Mouse (Mus musculus): Measurements from ENCODE around the gene Atg5. TPM values are rescaled to one million over a fixed set of nuclear protein-coding genes. Genes with fewer than 3 reads are reported as not detected.
"Not testable (repeated sequence)": the region's sequence is repeated elsewhere in the genome, so short reads cannot be mapped to it uniquely, and the experiment has no call there.

Atg5 gene
- polyA plus RNA-seq, 1 experiment from 2014 or later: 51.6 TPM

- H3K4me3 ChIP-seq: no peak overlapping the region
- peak; percentile 92 for ATAC-seq (ENCODE audit: borderline replicate concordance, extremely low read depth, low FRiP score, low TSS enrichment)
- H3K4me1 ChIP-seq: peaks cover 20% of the 10 kb centered on the region
- H3K36me3 ChIP-seq: peaks cover 4% of the 10 kb centered on the region; the same call in 1 of the 2 replicates
- no peak overlapping the region for H3K9ac ChIP-seq
- H3K9me3 ChIP-seq: no peaks in the 10 kb centered on the region
- H3K4me2 ChIP-seq: no peak overlapping the region
- H3K27ac ChIP-seq: peak overlapping the region; percentile 87
- no peaks in the 10 kb centered on the region for H3K27me3 ChIP-seq
- WGBS: 49% methylated on average over 14 of the region's 14 CpGs
These were observed 48.4 kb downstream of the Atg5 start for GRCm38 (mm10) chr10:44316280-44317270.

- Histone ChIP-seq H3K4me2 (no peak overlapping the region), H3K9me3 (no peaks in the 10 kb centered on the region), H3K27me3 (no peaks in the 10 kb centered on the region), H3K36me3 (peaks cover 4% of the 10 kb centered on the region; the same call in 1 of the 2 replicates), H3K27ac (no peak overlapping the region; the same call in 1 of the 2 replicates), H3K4me3 (no peak overlapping the region), H3K9ac (no peak overlapping the region), H3K4me1 (peaks cover 3% of the 10 kb centered on the region; the same call in 1 of the 2 replicates)
- ATAC-seq (ENCODE audit: borderline replicate concordance, extremely low read depth, low FRiP score, low TSS enrichment): no peak
- WGBS: 41% methylated on average over 1 of the region's 1 CpGs
These were observed 54.0 kb downstream of the Atg5 start for GRCm38 (mm10) chr10:44322166-44322565.

- no peak overlapping the region for H3K4me2 ChIP-seq
- H3K9me3 ChIP-seq: no peaks in the 10 kb centered on the region
- no peak overlapping the region for H3K27ac ChIP-seq
- H3K27me3 ChIP-seq: no peaks in the 10 kb centered on the region
- no peak overlapping the region for H3K4me3 ChIP-seq
- ATAC-seq (ENCODE audit: borderline replicate concordance, extremely low read depth, low FRiP score, low TSS enrichment): no peak
- no peaks in the 10 kb centered on the region; the same call in 1 of the 2 replicates for H3K4me1 ChIP-seq
- 77% methylated on average over 9 of the region's 9 CpGs for WGBS
- no peak overlapping the region for H3K9ac ChIP-seq
- H3K36me3 ChIP-seq: peaks cover 4% of the 10 kb centered on the region; the same call in 1 of the 2 replicates
These were observed 55.1 kb downstream of the Atg5 start for GRCm38 (mm10) chr10:44323070-44323775.

GRCm38 (mm10) chr10:44323836-44324235 lies 55.7 kb downstream of the Atg5 start:
- peaks cover 4% of the 10 kb centered on the region; the same call in 1 of the 2 replicates for H3K36me3 ChIP-seq
- no peak overlapping the region for H3K9ac ChIP-seq
- H3K4me1 ChIP-seq: no peaks in the 10 kb centered on the region; the same call in 1 of the 2 replicates
- no peak overlapping the region for H3K4me3 ChIP-seq
- H3K4me2 ChIP-seq: no peak overlapping the region
- no peaks in the 10 kb centered on the region for H3K9me3 ChIP-seq
- H3K27ac ChIP-seq: no peak overlapping the region
- ATAC-seq (ENCODE audit: borderline replicate concordance, extremely low read depth, low FRiP score, low TSS enrichment): no peak
- WGBS: 89% methylated on average over 8 of the region's 8 CpGs
- no peaks in the 10 kb centered on the region for H3K27me3 ChIP-seq

- no peak for ATAC-seq (ENCODE audit: borderline replicate concordance, extremely low read depth, low FRiP score, low TSS enrichment)
- WGBS: 67% methylated on average over 13 of the region's 13 CpGs
- Histone ChIP-seq H3K27me3 (no peaks in the 10 kb centered on the region), H3K4me2 (no peak overlapping the region), H3K9me3 (no peaks in the 10 kb centered on the region), H3K27ac (no peak overlapping the region), H3K36me3 (peaks cover 4% of the 10 kb centered on the region; the same call in 1 of the 2 replicates), H3K4me3 (no peak overlapping the region), H3K9ac (no peak overlapping the region), H3K4me1 (no peaks in the 10 kb centered on the region; the same call in 1 of the 2 replicates)
These were observed 57.7 kb downstream of the Atg5 start for GRCm38 (mm10) chr10:44325551-44326500.

- no peak for ATAC-seq (ENCODE audit: borderline replicate concordance, extremely low read depth, low FRiP score, low TSS enrichment)
- Histone ChIP-seq H3K27me3 (no peaks in the 10 kb centered on the region), H3K4me2 (no peak overlapping the region), H3K9ac (no peak overlapping the region), H3K4me3 (no peak overlapping the region), H3K27ac (no peak overlapping the region), H3K36me3 (no peaks in the 10 kb centered on the region), H3K4me1 (no peaks in the 10 kb centered on the region; the same call in 1 of the 2 replicates), H3K9me3 (no peaks in the 10 kb centered on the region)
- 83% methylated on average over 9 of the region's 9 CpGs for WGBS
These were observed 58.9 kb downstream of the Atg5 start for GRCm38 (mm10) chr10:44327057-44327456.

GRCm38 (mm10) chr10:44328347-44328746 lies 60.2 kb downstream of the Atg5 start:
- ATAC-seq (ENCODE audit: borderline replicate concordance, extremely low read depth, low FRiP score, low TSS enrichment): no peak
- Histone ChIP-seq H3K36me3 (no peaks in the 10 kb centered on the region), H3K4me1 (no peaks in the 10 kb centered on the region; the same call in 1 of the 2 replicates), H3K4me3 (no peak overlapping the region), H3K9me3 (no peaks in the 10 kb centered on the region), H3K27ac (no peak overlapping the region), H3K4me2 (no peak overlapping the region), H3K9ac (no peak overlapping the region), H3K27me3 (no peaks in the 10 kb centered on the region)
- 52% methylated on average over 3 of the region's 3 CpGs for WGBS

GRCm38 (mm10) chr10:44330717-44331116 lies 62.6 kb downstream of the Atg5 start:
- H3K27ac ChIP-seq: no peak overlapping the region
- 95% methylated on average over 1 of the region's 1 CpGs for WGBS
- H3K4me3 ChIP-seq: no peak overlapping the region
- no peak overlapping the region for H3K9ac ChIP-seq
- no peaks in the 10 kb centered on the region for H3K4me1 ChIP-seq
- H3K4me2 ChIP-seq: no peak overlapping the region
- ATAC-seq (ENCODE audit: borderline replicate concordance, extremely low read depth, low FRiP score, low TSS enrichment): no peak
- H3K36me3 ChIP-seq: 0 out of 2 replicates have a peak, but pooled peaks cover under 1% of the 10 kb centered on the region
- no peaks in the 10 kb centered on the region for H3K27me3 ChIP-seq
- no peaks in the 10 kb centered on the region for H3K9me3 ChIP-seq

- Histone ChIP-seq H3K9me3 (no peaks in the 10 kb centered on the region), H3K36me3 (0 out of 2 replicates have a peak, but pooled peaks cover 6% of the 10 kb centered on the region), H3K9ac (no peak overlapping the region), H3K4me3 (no peak overlapping the region), H3K4me2 (no peak overlapping the region), H3K27ac (no peak overlapping the region), H3K27me3 (no peaks in the 10 kb centered on the region), H3K4me1 (no peaks in the 10 kb centered on the region)
- 47% methylated on average over 2 of the region's 2 CpGs for WGBS
- ATAC-seq (ENCODE audit: borderline replicate concordance, extremely low read depth, low FRiP score, low TSS enrichment): no peak
These were observed 63.3 kb downstream of the Atg5 start for GRCm38 (mm10) chr10:44331469-44331868.

GRCm38 (mm10) chr10:44332656-44333055 lies 64.5 kb downstream of the Atg5 start:
- not testable (repeated sequence) for H3K4me3 ChIP-seq; H3K27ac ChIP-seq; H3K36me3 ChIP-seq; H3K9me3 ChIP-seq; H3K4me2 ChIP-seq; H3K9ac ChIP-seq; H3K4me1 ChIP-seq; ATAC-seq (ENCODE audit: borderline replicate concordance, extremely low read depth, low FRiP score, low TSS enrichment); H3K27me3 ChIP-seq
- WGBS: 92% methylated on average over 3 of the region's 3 CpGs
